Mouse (Mus musculus): ENCODE measurements around the gene Adck2. TPM values are rescaled to one million over a fixed set of nuclear protein-coding genes. Genes with fewer than 3 reads are reported as not detected.

Adck2 gene
- polyA plus RNA-seq, 1 experiment from 2014 or later = 26.6 TPM

- peaks cover 78% of the 10 kb centered on the region for H3K4me1 ChIP-seq
- no peaks in the 10 kb centered on the region for H3K27me3 ChIP-seq
- 14% methylated on average over 15 of the region's 15 CpGs for WGBS
- H3K9ac ChIP-seq = no peak overlapping the region
- peak overlapping the region; percentile 87 for H3K27ac ChIP-seq
- H3K36me3 ChIP-seq = no peaks in the 10 kb centered on the region
- no peak overlapping the region for H3K4me3 ChIP-seq
- peak; percentile 91 for ATAC-seq (ENCODE audit: borderline replicate concordance, extremely low read depth, low FRiP score, low TSS enrichment)
- H3K9me3 ChIP-seq = no peaks in the 10 kb centered on the region
- peak overlapping the region; percentile 16; the same call in 1 of the 2 replicates for H3K4me2 ChIP-seq
Measured at GRCm38 (mm10) chr6:39542631-39543597, 30.8 kb upstream of the Adck2 start.

GRCm38 (mm10) chr6:39543769-39544420 lies 29.8 kb upstream of the Adck2 start:
- H3K4me3 ChIP-seq = no peak overlapping the region
- H3K9ac ChIP-seq = no peak overlapping the region
- no peaks in the 10 kb centered on the region for H3K9me3 ChIP-seq
- peaks cover 74% of the 10 kb centered on the region for H3K4me1 ChIP-seq
- no peak for ATAC-seq (ENCODE audit: borderline replicate concordance, extremely low read depth, low FRiP score, low TSS enrichment)
- H3K27me3 ChIP-seq = no peaks in the 10 kb centered on the region
- H3K4me2 ChIP-seq = no peak overlapping the region
- WGBS = 41% methylated on average over 15 of the region's 15 CpGs
- H3K27ac ChIP-seq = peak overlapping the region; percentile 87
- no peaks in the 10 kb centered on the region for H3K36me3 ChIP-seq

GRCm38 (mm10) chr6:39545474-39545873 lies 28.2 kb upstream of the Adck2 start:
- Histone ChIP-seq H3K27me3 (no peaks in the 10 kb centered on the region), H3K36me3 (no peaks in the 10 kb centered on the region), H3K4me3 (no peak overlapping the region), H3K4me1 (peaks cover 61% of the 10 kb centered on the region), H3K9ac (no peak overlapping the region), H3K9me3 (no peaks in the 10 kb centered on the region), H3K27ac (no peak overlapping the region), H3K4me2 (no peak overlapping the region)
- WGBS = 87% methylated on average over 7 of the region's 7 CpGs
- ATAC-seq (ENCODE audit: borderline replicate concordance, extremely low read depth, low FRiP score, low TSS enrichment) = no peak

GRCm38 (mm10) chr6:39548030-39548429 lies 25.6 kb upstream of the Adck2 start:
- no peak overlapping the region for H3K9ac ChIP-seq
- H3K4me3 ChIP-seq = no peak overlapping the region
- no peaks in the 10 kb centered on the region for H3K36me3 ChIP-seq
- peaks cover 48% of the 10 kb centered on the region for H3K4me1 ChIP-seq
- WGBS = 60% methylated on average over 5 of the region's 5 CpGs
- H3K9me3 ChIP-seq = no peaks in the 10 kb centered on the region
- no peak for ATAC-seq (ENCODE audit: borderline replicate concordance, extremely low read depth, low FRiP score, low TSS enrichment)
- H3K4me2 ChIP-seq = no peak overlapping the region
- peak overlapping the region; percentile 37 for H3K27ac ChIP-seq
- H3K27me3 ChIP-seq = no peaks in the 10 kb centered on the region

- no peak overlapping the region for H3K27ac ChIP-seq
- ATAC-seq (ENCODE audit: borderline replicate concordance, extremely low read depth, low FRiP score, low TSS enrichment) = no peak
- no peaks in the 10 kb centered on the region for H3K27me3 ChIP-seq
- no peak overlapping the region for H3K9ac ChIP-seq
- no peaks in the 10 kb centered on the region for H3K36me3 ChIP-seq
- H3K9me3 ChIP-seq = no peaks in the 10 kb centered on the region
- no peak overlapping the region for H3K4me2 ChIP-seq
- no peak overlapping the region for H3K4me3 ChIP-seq
- H3K4me1 ChIP-seq = peaks cover 50% of the 10 kb centered on the region
- 59% methylated on average over 8 of the region's 8 CpGs for WGBS
Measured at GRCm38 (mm10) chr6:39551981-39552636, 21.6 kb upstream of the Adck2 start.

GRCm38 (mm10) chr6:39554888-39555647 lies 18.6 kb upstream of the Adck2 start:
- Histone ChIP-seq H3K36me3 (no peaks in the 10 kb centered on the region), H3K4me3 (peak overlapping the region; percentile 71; the same call in 1 of the 2 replicates), H3K4me1 (peaks cover 53% of the 10 kb centered on the region), H3K9ac (0 out of 2 replicates have a peak overlapping the region, but pooled peaks have one; percentile 14), H3K4me2 (peak overlapping the region; percentile 63), H3K27ac (peak overlapping the region; percentile 68), H3K27me3 (no peaks in the 10 kb centered on the region), H3K9me3 (no peaks in the 10 kb centered on the region)
- WGBS = 40% methylated on average over 12 of the region's 12 CpGs
- ATAC-seq (ENCODE audit: borderline replicate concordance, extremely low read depth, low FRiP score, low TSS enrichment) = no peak

GRCm38 (mm10) chr6:39555648-39555945 lies 18.1 kb upstream of the Adck2 start:
- Histone ChIP-seq H3K27me3 (no peaks in the 10 kb centered on the region), H3K36me3 (no peaks in the 10 kb centered on the region), H3K9me3 (no peaks in the 10 kb centered on the region), H3K4me2 (peak overlapping the region; percentile 63), H3K4me1 (peaks cover 54% of the 10 kb centered on the region), H3K4me3 (peak overlapping the region; percentile 71), H3K27ac (peak overlapping the region; percentile 68), H3K9ac (no peak overlapping the region)
- no peak for ATAC-seq (ENCODE audit: borderline replicate concordance, extremely low read depth, low FRiP score, low TSS enrichment)
- WGBS = 65% methylated on average over 2 of the region's 2 CpGs

- H3K9ac ChIP-seq = peak overlapping the region; percentile 82
- no peaks in the 10 kb centered on the region for H3K27me3 ChIP-seq
- WGBS = under 1% methylated on average over 51 of the region's 54 CpGs
- H3K27ac ChIP-seq = peak overlapping the region; percentile 88
- H3K4me1 ChIP-seq = peaks cover 53% of the 10 kb centered on the region
- peak; percentile 46 for ATAC-seq (ENCODE audit: borderline replicate concordance, extremely low read depth, low FRiP score, low TSS enrichment)
- H3K4me3 ChIP-seq = peak overlapping the region; percentile 71
- no peaks in the 10 kb centered on the region for H3K9me3 ChIP-seq
- H3K4me2 ChIP-seq = peak overlapping the region; percentile 63
- no peaks in the 10 kb centered on the region for H3K36me3 ChIP-seq
Measured at GRCm38 (mm10) chr6:39556900-39557659, 16.6 kb upstream of the Adck2 start.

GRCm38 (mm10) chr6:39557723-39558261 lies 15.9 kb upstream of the Adck2 start, which contains the start of gene Dennd2a:
Gene Dennd2a, minus strand, starts transcription at chr6:39557867.
- peak within 1 kb of the TSS; percentile 71 for H3K4me3 ChIP-seq
- H3K4me1 ChIP-seq = peaks cover 54% of the 10 kb centered on the region
- WGBS = under 1% methylated on average over 50 of the region's 50 CpGs

GRCm38 (mm10) chr6:39559276-39559939 lies 14.3 kb upstream of the Adck2 start:
- ATAC-seq (ENCODE audit: borderline replicate concordance, extremely low read depth, low FRiP score, low TSS enrichment) = no peak
- Histone ChIP-seq H3K9ac (no peak overlapping the region), H3K4me2 (no peak overlapping the region), H3K4me3 (no peak overlapping the region), H3K36me3 (no peaks in the 10 kb centered on the region), H3K27ac (peak overlapping the region; percentile 41), H3K4me1 (peaks cover 50% of the 10 kb centered on the region), H3K27me3 (no peaks in the 10 kb centered on the region), H3K9me3 (no peaks in the 10 kb centered on the region)
- WGBS = 34% methylated on average over 6 of the region's 6 CpGs

More at GRCm38 (mm10) chr6:39557723-39558261, 15.9 kb upstream of the Adck2 start, which contains the start of gene Dennd2a:
- H3K4me2 ChIP-seq = peak within 1 kb of the TSS; percentile 63
- peak; percentile 92 for ATAC-seq (ENCODE audit: borderline replicate concordance, extremely low read depth, low FRiP score, low TSS enrichment)
- peak within 1 kb of the TSS; percentile 88 for H3K27ac ChIP-seq
- no peaks in the 10 kb centered on the region for H3K36me3 ChIP-seq
- no peaks in the 10 kb centered on the region for H3K9me3 ChIP-seq
- peak within 1 kb of the TSS; percentile 82 for H3K9ac ChIP-seq
- H3K27me3 ChIP-seq = no peaks in the 10 kb centered on the region

Measured in lung, embryonic 15.5 days (tissue).